Mouse (Mus musculus) hindbrain, postnatal 0 days (tissue): ENCODE measurements at regions not wholly inside any gene's neighbourhood (a gene's known extent, or its start where the extent isn't known, plus 50 kb on each side); places are given as distances from the start of the nearest gene placed in this dataset.
A peak's percentile ranks its signal among the peaks of the same experiment; 100 is the strongest.

Source experiments
- ATAC-seq: fragments of 200-750 bp; cut with Nextera tagmentation; 2 replicates; pipeline ENCODE4 v1.8.0; 2017; ENCODE audit warnings: mild to moderate bottlenecking, moderate TSS enrichment, moderate library complexity
- DNase-seq: peaks from one replicate; pipeline ENCODE4 v3.0.0-alpha.2; 2015; ENCODE audit warnings: low spot score
- H3K27ac ChIP-seq: fragments of 300-500 bp; sonication (generic); 2 replicates; pipeline ENCODE4 v1.5.1; 2014; ENCODE audit warnings: mild to moderate bottlenecking
- H3K27me3 ChIP-seq: fragments of 300-500 bp; sonication (generic); 2 replicates; pipeline ENCODE4 v1.6.1; 2014; ENCODE audit warnings: low read length, mixed read lengths; ENCODE audit not compliant: insufficient read depth
- H3K36me3 ChIP-seq: fragments of 300-500 bp; sonication (generic); 2 replicates; pipeline ENCODE4 v1.6.1; 2014; ENCODE audit warnings: low read length, mixed read lengths; ENCODE audit not compliant: insufficient read depth
- H3K4me1 ChIP-seq: fragments of 300-500 bp; sonication (generic); 2 replicates; pipeline ENCODE4 v1.6.1; 2014; ENCODE audit warnings: antibody characterized with exemption, low read length, mixed read lengths; ENCODE audit not compliant: insufficient read depth
- H3K4me2 ChIP-seq: fragments of 300-500 bp; sonication (generic); 2 replicates; pipeline ENCODE4 v1.6.1; 2014; ENCODE audit warnings: low read depth, mild to moderate bottlenecking, low read length, moderate library complexity, mixed read lengths
- H3K4me3 ChIP-seq: fragments of 300-500 bp; sonication (generic); 2 replicates; pipeline ENCODE4 v1.5.1; 2014; ENCODE audit warnings: low read length
- H3K9ac ChIP-seq: fragments of 300-500 bp; sonication (generic); replicated peaks from 2 replicates; pipeline ENCODE4 v1.6.1; 2014; ENCODE audit warnings: mild to moderate bottlenecking, low read length, moderate library complexity, mixed read lengths
- H3K9me3 ChIP-seq: fragments of 300-500 bp; sonication (generic); 2 replicates; pipeline ENCODE4 v1.6.1; 2016; ENCODE audit warnings: low read length, mixed read lengths
- CTCF ChIP-seq: IDR thresholded peaks from 2 replicates; pipeline ENCODE4 v1.5.1; 2016; ENCODE audit warnings: antibody characterized with exemption, control low read depth, low read depth
- WGBS: fragments of 180-500 bp; shearing (Covaris S2); extraction: QIAGEN DNeasy Blood & Tissue Kit; methylation state at CpG from one replicate; pipeline ENCODE4 v1.1.7; 2014; 5-methylcytosine and 5-hydroxymethylcytosine counted together

GRCm38 (mm10) chr3:133599731-133600130 is 54.8 kb upstream of the Tet2 start:
- ATAC-seq (no peak), DNase-seq (no peak)
- Histone ChIP-seq H3K4me3 (no peak overlapping the region), H3K36me3 (no peaks in the 10 kb centered on the region), H3K4me2 (no peak overlapping the region), H3K4me1 (no peaks in the 10 kb centered on the region), H3K9me3 (no peaks in the 10 kb centered on the region), H3K9ac (no peak overlapping the region), H3K27ac (no peak overlapping the region), H3K27me3 (no peaks in the 10 kb centered on the region)
- TF ChIP-seq CTCF, result no peak
- WGBS, result 89% methylated on average over 7 of the region's 7 CpGs

DNA sequence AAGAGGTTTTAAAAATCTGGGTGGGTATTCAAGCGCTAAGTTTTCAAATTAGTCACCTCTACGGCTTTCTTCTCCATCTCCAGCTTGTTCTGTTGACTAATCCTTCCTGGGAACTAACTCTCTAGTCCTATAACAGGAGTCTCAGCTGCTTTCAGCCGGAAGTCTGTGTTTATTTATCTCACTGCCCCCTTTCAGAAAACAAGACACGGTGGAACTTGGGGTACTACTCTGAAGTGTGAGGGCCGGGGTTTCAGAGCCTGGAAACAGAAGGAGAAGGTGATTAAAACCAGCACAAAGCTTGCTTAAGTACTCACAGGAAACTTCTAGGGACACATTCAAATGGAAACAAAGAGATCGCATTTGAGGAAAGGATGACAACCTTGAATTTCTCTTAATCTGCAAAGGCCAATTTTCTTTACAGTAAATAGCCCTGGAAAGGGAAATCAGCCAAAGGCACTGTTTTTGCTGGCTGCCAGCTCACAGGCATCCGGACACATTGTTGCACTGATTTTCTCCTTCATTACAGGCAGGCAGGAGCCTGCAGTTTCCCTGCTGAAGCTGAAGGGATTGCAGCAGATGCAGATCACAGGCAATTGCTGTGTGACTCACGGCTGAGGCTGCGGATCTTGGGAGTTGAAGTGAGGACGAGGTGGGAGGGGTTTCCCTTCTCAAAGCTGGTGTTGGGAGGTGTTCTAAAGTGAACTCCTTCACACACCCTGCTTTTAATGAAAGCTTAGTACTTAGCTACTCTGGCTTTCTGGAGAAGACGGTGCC is 55.7 kb upstream of the Tet2 start:
- Histone ChIP-seq H3K27ac (peak overlapping the region; percentile 41), H3K9me3 (no peaks in the 10 kb centered on the region), H3K4me2 (peak overlapping the region; percentile 21), H3K27me3 (no peaks in the 10 kb centered on the region), H3K36me3 (no peaks in the 10 kb centered on the region), H3K9ac (no peak overlapping the region), H3K4me1 (no peaks in the 10 kb centered on the region), H3K4me3 (no peak overlapping the region)
- peak; percentile 62 for DNase-seq
- WGBS, result 24% methylated on average over 11 of the region's 11 CpGs
- peak; percentile 77 for ATAC-seq
- no peak for TF ChIP-seq CTCF

DNA sequence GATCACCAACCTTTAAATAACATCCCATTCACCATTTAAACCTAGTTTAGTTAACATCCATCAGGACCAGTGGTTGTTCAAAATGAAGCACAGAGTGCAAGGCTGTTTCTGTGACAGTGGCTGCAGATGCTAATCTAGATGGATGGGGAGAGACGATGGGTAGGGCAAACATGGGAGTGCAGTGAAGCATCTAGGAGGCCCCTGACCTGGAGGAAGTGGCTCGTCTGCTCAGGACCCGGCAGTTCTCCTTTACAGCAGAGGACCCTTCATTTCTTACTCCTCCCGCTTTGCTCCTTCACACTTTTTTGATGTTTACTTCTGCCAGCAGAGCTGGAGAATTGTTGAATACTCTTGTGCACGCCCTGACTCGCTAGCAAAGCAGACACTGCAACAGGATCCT is 60.5 kb upstream of the Tet2 start:
- Histone ChIP-seq H3K36me3 (no peaks in the 10 kb centered on the region), H3K27me3 (no peaks in the 10 kb centered on the region), H3K4me1 (no peaks in the 10 kb centered on the region), H3K4me2 (no peak overlapping the region), H3K4me3 (no peak overlapping the region), H3K9me3 (no peaks in the 10 kb centered on the region), H3K9ac (no peak overlapping the region), H3K27ac (no peak overlapping the region)
- ATAC-seq, result no peak
- 93% methylated on average over 6 of the region's 6 CpGs for WGBS
- DNase-seq, result no peak
- TF ChIP-seq CTCF, result no peak

DNA sequence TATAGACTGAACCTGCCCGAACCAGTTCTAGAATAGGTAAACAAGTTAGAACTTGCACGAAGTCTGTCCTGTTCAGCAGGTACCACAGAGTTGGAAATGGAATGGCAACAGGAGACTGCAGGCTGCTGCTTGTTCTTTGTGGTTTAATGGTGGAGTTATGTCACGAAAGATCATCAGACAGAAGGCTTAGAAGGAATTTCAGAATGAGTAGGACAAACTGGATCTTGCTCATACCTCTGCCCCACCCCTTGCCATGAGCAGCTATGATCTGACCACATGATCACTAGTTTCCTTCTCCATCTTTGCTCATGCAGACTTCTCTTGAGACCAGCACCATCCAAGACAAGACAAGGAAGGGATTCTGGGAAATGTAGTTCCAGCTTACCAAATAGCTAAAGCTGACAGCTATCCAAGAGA is 63.9 kb upstream of the Tet2 start:
- TF ChIP-seq CTCF, result no peak
- WGBS, result 96% methylated on average over 3 of the region's 3 CpGs
- Histone ChIP-seq H3K4me2 (no peak overlapping the region), H3K9ac (no peak overlapping the region), H3K4me3 (no peak overlapping the region), H3K36me3 (no peaks in the 10 kb centered on the region), H3K27ac (no peak overlapping the region), H3K27me3 (no peaks in the 10 kb centered on the region), H3K4me1 (no peaks in the 10 kb centered on the region), H3K9me3 (no peaks in the 10 kb centered on the region)
- ATAC-seq, result no peak
- no peak for DNase-seq

GRCm38 (mm10) chr3:133613836-133614711 is 69.1 kb upstream of the Tet2 start:
- H3K4me2 ChIP-seq, result peak overlapping the region; percentile 59
- no peaks in the 10 kb centered on the region for H3K9me3 ChIP-seq
- no peaks in the 10 kb centered on the region; the same call in 1 of the 2 replicates for H3K4me1 ChIP-seq
- peak overlapping the region; percentile 31 for H3K4me3 ChIP-seq
- WGBS, result 12% methylated on average over 12 of the region's 12 CpGs
- peak overlapping the region; percentile 30; the same call in 1 of the 2 replicates for H3K9ac ChIP-seq
- H3K36me3 ChIP-seq, result no peaks in the 10 kb centered on the region
- H3K27ac ChIP-seq, result no peak overlapping the region
- H3K27me3 ChIP-seq, result no peaks in the 10 kb centered on the region
- no peak for TF ChIP-seq CTCF
- DNase-seq, result peak; percentile 28
- no peak for ATAC-seq

DNA sequence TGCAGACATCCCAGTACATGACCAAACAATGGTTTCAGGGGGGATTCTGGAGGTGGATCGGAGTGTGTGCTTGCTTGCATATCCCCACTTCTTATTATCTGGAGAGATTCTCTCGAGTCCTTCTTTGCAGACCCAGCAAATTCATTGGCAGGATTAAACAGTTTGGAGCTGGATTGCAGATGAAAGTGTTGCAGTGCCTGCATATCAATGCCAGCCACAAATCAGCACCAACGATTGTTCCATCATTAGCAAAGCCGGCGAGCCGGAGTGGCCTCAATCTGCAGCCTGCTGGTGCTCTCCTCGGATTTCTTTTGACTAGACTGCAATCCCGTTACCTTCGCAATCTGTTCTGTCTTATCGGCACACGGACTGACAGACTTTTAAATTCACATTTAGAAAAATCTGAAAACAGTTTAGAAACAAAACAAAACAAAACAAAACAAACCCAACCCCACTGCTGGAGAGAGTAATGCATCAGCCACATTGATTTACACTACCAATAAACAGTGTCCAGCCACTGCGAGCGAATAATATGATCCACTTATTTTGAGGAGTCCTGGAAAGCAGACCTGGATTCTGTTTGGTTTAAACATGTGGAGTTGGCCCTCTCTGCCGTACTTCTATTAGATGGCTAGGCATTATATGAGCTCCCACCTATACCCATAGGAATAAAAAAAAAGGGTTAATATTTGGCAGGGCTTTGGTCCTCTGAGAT is 69.9 kb upstream of the Tet2 start:
- no peaks in the 10 kb centered on the region for H3K27me3 ChIP-seq
- H3K9me3 ChIP-seq, result no peaks in the 10 kb centered on the region
- DNase-seq, result peak; percentile 50
- H3K9ac ChIP-seq, result peak overlapping the region; percentile 30; the same call in 1 of the 2 replicates
- TF ChIP-seq CTCF, result no peak
- H3K4me2 ChIP-seq, result peak overlapping the region; percentile 59
- no peaks in the 10 kb centered on the region; the same call in 1 of the 2 replicates for H3K4me1 ChIP-seq
- no peaks in the 10 kb centered on the region for H3K36me3 ChIP-seq
- WGBS, result 24% methylated on average over 14 of the region's 14 CpGs
- ATAC-seq, result peak; percentile 63; the same call in 1 of the 2 replicates
- H3K27ac ChIP-seq, result no peak overlapping the region
- peak overlapping the region; percentile 31 for H3K4me3 ChIP-seq
